Mouse (Mus musculus): ENCODE data around the gene Tenm2.

Tenm2 gene

GRCm38 (mm10) chr11:36140411-36140810 is 1095.4 kb downstream of the Tenm2 start:
- DNase-seq (ENCODE audit: extremely low spot score, low spot score) = no peak

GRCm38 (mm10) chr11:36139521-36139920 is 1096.2 kb downstream of the Tenm2 start:
- no peak for DNase-seq (ENCODE audit: extremely low spot score, low spot score)

GRCm38 (mm10) chr11:36137840-36138239 is 1097.9 kb downstream of the Tenm2 start:
- no peak for DNase-seq (ENCODE audit: extremely low spot score, low spot score)

- DNase-seq (ENCODE audit: extremely low spot score, low spot score) = no peak
These were observed 1098.5 kb downstream of the Tenm2 start for GRCm38 (mm10) chr11:36137276-36137675.

DNA sequence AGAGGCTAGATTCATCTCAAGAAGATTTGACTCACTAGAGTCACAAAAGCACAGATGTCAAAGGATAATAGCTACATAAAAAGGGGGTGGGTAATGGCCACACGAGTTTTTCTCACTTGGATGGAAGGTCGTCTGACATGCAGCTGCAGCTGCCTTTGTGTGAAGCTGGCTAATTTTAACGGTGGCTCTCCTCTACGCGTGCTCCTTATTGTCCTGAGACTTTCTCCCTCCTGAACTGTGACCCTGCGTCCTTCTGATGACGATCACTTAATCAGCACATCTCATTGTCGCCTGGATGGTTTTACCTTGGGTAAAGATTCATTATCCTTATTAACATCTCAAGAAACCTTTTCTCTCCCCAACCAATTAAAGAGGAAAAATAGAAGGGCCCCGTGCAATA is 1101.1 kb downstream of the Tenm2 start:
- no peak for DNase-seq (ENCODE audit: extremely low spot score, low spot score)

- no peak for DNase-seq (ENCODE audit: extremely low spot score, low spot score)
These were observed 1112.5 kb downstream of the Tenm2 start for GRCm38 (mm10) chr11:36123275-36123674.

DNA sequence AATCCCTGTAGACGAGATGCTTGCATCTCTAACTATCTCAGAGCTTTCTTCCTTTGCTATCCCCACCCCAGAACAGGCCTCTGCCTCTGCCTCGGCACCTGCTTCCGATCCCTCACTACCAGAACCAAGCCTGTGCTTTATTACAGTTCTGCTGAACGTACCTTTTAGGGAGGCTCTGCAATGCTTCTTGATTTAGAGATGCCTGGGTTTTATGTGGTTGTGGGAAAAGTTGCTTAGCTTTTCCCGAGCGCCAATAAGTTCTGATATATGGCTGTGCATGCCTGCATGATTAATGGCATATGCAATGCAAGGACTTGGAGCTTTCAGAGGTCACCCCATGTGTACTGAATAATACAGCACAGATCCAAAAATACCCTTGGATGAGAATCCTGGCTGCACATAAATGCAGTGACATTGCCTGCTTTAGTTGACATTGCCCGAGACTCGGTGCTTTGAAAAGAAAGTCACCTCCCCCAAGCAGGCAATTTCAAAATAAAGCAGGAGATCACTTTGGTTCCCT is 1114.3 kb downstream of the Tenm2 start:
- no peak for DNase-seq (ENCODE audit: extremely low spot score, low spot score)

GRCm38 (mm10) chr11:36120591-36121409 is 1115.0 kb downstream of the Tenm2 start:
- DNase-seq (ENCODE audit: extremely low spot score, low spot score) = no peak

DNA sequence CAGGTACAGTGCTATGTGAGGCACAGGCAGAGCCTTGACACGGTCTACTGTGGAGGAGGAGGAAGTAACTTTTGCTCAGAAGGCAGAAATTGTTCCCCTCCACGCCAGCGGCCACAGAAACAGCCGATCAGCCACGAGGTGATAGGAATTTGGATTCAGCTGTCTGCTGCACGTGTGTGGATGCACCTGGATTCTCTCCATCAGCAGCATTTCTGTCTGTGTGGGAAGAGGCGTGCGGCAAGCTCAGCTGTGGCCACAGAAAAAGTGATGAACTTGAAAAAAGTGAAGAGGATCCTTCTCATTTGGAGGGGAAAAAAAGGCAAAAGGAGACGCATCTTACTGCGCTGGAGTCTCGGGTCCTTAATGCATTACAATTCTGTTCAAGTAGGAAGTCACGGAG is 1122.4 kb downstream of the Tenm2 start:
- DNase-seq (ENCODE audit: extremely low spot score, low spot score) = no peak

- peak; percentile 49 for DNase-seq (ENCODE audit: extremely low spot score, low spot score)
These were observed 1126.6 kb downstream of the Tenm2 start for GRCm38 (mm10) chr11:36108970-36109731.

- DNase-seq (ENCODE audit: extremely low spot score, low spot score) = no peak
These were observed 1127.9 kb downstream of the Tenm2 start for GRCm38 (mm10) chr11:36107840-36108239.

GRCm38 (mm10) chr11:36106639-36107038 is 1129.1 kb downstream of the Tenm2 start:
- peak; percentile 29 for DNase-seq (ENCODE audit: extremely low spot score, low spot score)

DNA sequence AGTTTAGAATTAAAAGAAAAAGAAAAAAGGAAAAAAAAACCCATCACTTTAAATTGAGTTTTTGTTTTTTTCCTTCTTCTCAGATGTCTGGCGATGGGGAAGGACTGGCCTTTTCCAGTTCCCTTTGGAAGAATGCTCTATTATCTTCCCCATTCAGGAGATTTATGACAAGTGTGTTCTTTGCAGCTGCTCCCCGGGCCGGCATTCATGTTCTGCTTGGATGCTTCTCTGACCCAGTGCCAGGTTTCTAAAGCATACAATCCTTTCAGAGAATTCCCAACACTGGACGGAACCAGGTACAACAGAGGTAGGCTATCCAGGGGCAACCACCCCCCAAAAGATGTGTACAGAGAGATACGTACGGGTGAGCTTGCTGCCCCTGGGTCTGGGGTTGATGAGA is 1132.2 kb downstream of the Tenm2 start:
- DNase-seq (ENCODE audit: extremely low spot score, low spot score) = no peak

DNA sequence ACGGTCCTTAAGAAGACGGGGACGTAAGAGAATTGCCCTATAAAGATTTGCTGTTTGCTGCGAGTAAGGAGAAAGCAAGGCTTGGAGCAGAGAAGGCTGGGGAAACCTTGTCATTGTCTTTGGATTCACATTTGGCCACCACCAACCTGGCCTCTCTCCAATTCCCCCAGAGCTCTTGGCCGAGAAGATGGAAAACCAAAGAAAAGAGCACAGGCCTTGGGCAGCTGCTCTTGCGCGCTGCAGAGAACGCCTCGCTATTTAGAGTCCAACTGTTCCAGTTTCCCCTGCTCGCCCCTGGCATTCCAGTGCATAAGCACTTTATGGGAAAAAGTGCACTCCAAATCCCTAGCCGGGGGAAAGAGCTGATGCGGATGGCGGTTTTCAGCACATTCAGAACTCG is 1139.5 kb downstream of the Tenm2 start:
- DNase-seq (ENCODE audit: extremely low spot score, low spot score) = no peak

GRCm38 (mm10) chr11:36090210-36090609 is 1145.6 kb downstream of the Tenm2 start:
- DNase-seq (ENCODE audit: extremely low spot score, low spot score) = no peak

- peak; percentile 14 for DNase-seq (ENCODE audit: extremely low spot score, low spot score)
These were observed 1154.2 kb downstream of the Tenm2 start for GRCm38 (mm10) chr11:36081399-36082053.

DNA sequence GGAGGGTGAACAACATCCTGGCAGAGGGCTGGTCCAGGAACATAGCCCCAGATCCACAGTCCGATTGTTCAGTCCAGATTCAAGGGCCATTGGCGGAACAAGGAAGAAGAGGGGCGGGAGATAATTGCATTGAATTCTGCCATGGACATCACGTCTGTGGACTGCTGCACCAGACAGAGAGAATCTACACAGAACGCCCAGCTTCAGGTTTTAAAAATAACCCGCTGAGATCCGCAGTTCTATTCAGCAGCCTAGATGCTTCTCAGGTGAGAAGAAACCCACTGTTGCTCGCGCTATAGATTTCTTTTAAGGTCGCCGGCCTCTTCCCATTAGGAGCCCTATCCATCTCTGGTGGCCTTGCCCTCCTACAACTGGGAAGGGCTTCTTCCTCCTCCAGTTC is 1155.0 kb downstream of the Tenm2 start:
- DNase-seq (ENCODE audit: extremely low spot score, low spot score) = no peak

GRCm38 (mm10) chr11:36078391-36078790 is 1157.4 kb downstream of the Tenm2 start:
- DNase-seq (ENCODE audit: extremely low spot score, low spot score) = no peak

DNA sequence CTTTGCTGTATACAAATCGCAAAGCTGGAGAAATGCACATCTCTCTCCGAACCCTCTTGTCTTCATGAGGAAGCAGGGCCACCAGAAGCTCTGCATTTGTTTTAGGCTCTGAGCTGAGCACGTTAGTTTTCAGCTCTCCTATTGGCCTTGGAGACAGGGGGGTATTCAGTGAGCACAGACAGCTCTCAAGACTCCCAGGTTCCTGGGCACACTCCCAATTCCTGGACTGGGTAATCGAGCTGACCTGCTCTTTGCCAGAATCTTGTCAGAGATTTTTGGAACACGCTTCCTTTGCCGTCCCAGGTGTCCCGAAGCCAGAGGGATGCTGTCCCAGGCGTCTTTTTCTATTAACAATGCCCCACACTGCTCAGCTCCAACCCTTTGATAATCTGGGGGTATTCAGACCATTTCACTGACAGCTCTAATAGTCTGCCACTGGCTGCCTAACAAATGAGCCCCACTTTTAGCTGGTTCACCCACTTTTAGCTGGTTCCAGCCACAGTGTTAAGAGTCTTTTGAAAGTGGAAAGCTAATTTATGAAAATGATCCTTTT is 1161.7 kb downstream of the Tenm2 start:
- DNase-seq (ENCODE audit: extremely low spot score, low spot score) = no peak

- DNase-seq (ENCODE audit: extremely low spot score, low spot score) = no peak
These were observed 1162.5 kb downstream of the Tenm2 start for GRCm38 (mm10) chr11:36073074-36073818.

DNA sequence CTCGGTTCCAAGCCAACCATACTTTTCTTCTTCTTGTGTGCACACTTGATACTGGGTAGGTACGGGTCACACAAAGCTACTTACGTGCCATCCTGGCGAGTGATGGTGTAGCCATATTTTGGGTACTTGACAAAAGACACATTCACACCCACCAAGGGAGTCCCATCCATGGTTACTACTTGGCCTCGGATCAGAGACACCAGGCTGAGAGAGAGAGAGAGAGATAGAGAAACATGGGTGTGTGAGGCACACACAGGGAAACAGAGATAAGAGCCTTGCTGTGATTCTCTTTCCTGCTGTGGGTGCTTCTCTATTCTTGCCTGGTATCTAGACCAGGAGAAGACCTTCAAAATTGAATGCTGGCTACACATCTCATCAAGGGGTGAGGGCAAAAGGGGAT is 1163.1 kb downstream of the Tenm2 start:
- no peak for DNase-seq (ENCODE audit: extremely low spot score, low spot score)
